Mouse (Mus musculus) monocyte, adult 59 days (primary cell): ENCODE measurements around the gene Gm10645. TPM values are rescaled to one million over a fixed set of nuclear protein-coding genes. Genes with fewer than 3 reads are reported as not detected.

Source experiments
- total RNA-seq, 2 experiments: library from RNA; stranded (reverse); gene quantifications; one replicate each; pipeline ENCODE4 v1.2.4; 2023

Gm10645 gene
- 1 to 10 TPM; 3.4 to 4.8 TPM for total RNA-seq

GRCm38 (mm10) chr8:83165931-83166867 is at the start of gene Gm10645:
Gene Gm10645, minus strand, starts transcription at chr8:83166170.

GRCm38 (mm10) chr8:83165235-83165930 is 587 bp downstream of the Gm10645 start, which contains the start of gene Tbc1d9:
Gene Tbc1d9, plus strand, starts transcription at chr8:83165352.

Other genes starting within 250 kb of the Gm10645 start
- 10 to 100 TPM; 66.3 to 70.7 TPM for gene Tbc1d9, start 818 bp downstream of the Gm10645 start, total RNA-seq
- gene Ucp1, start 124.2 kb upstream of the Gm10645 start, total RNA-seq: under 1 TPM; 0.29 to 0.30 TPM
- 10 to 100 TPM in 1 of 2 experiments, 1 to 10 TPM in 1; 8.8 to 14.1 TPM for gene Elmod2, start 166.3 kb upstream of the Gm10645 start, total RNA-seq
- gene Mgat4d, start 182.3 kb upstream of the Gm10645 start, total RNA-seq: not detected
- gene Clgn, start 223.7 kb upstream of the Gm10645 start, total RNA-seq: not detected